Mouse (Mus musculus) midbrain, postnatal 0 days (tissue): ENCODE results near the gene Noct. TPM values are rescaled to one million over a fixed set of nuclear protein-coding genes. Genes with fewer than 3 reads are reported as not detected.

ENCODE experiments used
- ATAC-seq: fragments of 200-750 bp; cut with Nextera tagmentation; 2 replicates; pipeline ENCODE4 v1.8.0; 2017; ENCODE audit warnings: moderate number of reproducible peaks, mild to moderate bottlenecking, moderate TSS enrichment, moderate library complexity; ENCODE audit not compliant: low FRiP score
- DNase-seq: peaks from one replicate; pipeline ENCODE4 v3.0.0-alpha.2; 2015; ENCODE audit warnings: low spot score
- H3K27ac ChIP-seq: fragments of 300-500 bp; sonication (generic); 2 replicates; pipeline ENCODE4 v1.5.1; 2014; ENCODE audit warnings: low read depth, mild to moderate bottlenecking, low read length, mixed read lengths
- H3K27me3 ChIP-seq: fragments of 300-500 bp; sonication (generic); 2 replicates; pipeline ENCODE4 v1.6.1; 2014; ENCODE audit warnings: low read length, control low read depth, mixed read lengths; ENCODE audit not compliant: insufficient read depth
- H3K36me3 ChIP-seq: fragments of 300-500 bp; sonication (generic); 2 replicates; pipeline ENCODE4 v1.6.1; 2014; ENCODE audit warnings: low read length, control low read depth, mixed read lengths; ENCODE audit not compliant: insufficient read depth
- H3K4me1 ChIP-seq: fragments of 300-500 bp; sonication (generic); 2 replicates; pipeline ENCODE4 v1.6.1; 2014; ENCODE audit warnings: mild to moderate bottlenecking, control low read depth, antibody characterized with exemption, low read length, mixed read lengths; ENCODE audit not compliant: insufficient read depth
- H3K4me2 ChIP-seq: fragments of 300-500 bp; sonication (generic); 2 replicates; pipeline ENCODE4 v1.6.1; 2014; ENCODE audit warnings: low read depth, mild to moderate bottlenecking, low read length, mixed read lengths; ENCODE audit not compliant: poor library complexity, severe bottlenecking
- H3K4me3 ChIP-seq: fragments of 300-500 bp; sonication (generic); 2 replicates; pipeline ENCODE4 v1.5.1; 2014; ENCODE audit warnings: low read depth, mild to moderate bottlenecking, low read length, moderate library complexity
- H3K9ac ChIP-seq: fragments of 300-500 bp; sonication (generic); replicated peaks from 2 replicates; pipeline ENCODE4 v1.6.1; 2014; ENCODE audit warnings: mild to moderate bottlenecking, low read length, moderate library complexity, mixed read lengths; ENCODE audit not compliant: poor library complexity, severe bottlenecking
- H3K9me3 ChIP-seq: fragments of 300-500 bp; sonication (generic); 2 replicates; pipeline ENCODE4 v1.6.1; 2016; ENCODE audit warnings: low read length, control low read depth
- CTCF ChIP-seq: IDR thresholded peaks from 2 replicates; pipeline ENCODE4 v1.5.1; 2016; ENCODE audit warnings: antibody characterized with exemption, mild to moderate bottlenecking
- WGBS: fragments of 180-500 bp; shearing (Covaris S2); extraction: QIAGEN DNeasy Blood & Tissue Kit; methylation state at CpG from one replicate; pipeline ENCODE4 v1.1.7; 2014; 5-methylcytosine and 5-hydroxymethylcytosine counted together
- polyA plus RNA-seq: library from polyadenylated mRNA; unstranded; fragments of >200 nt; fragmentation: Nextera tagmentation; extraction: Ambion mirVana; gene quantifications from 2 replicates; pipeline ENCODE4 v1.2.1, GENCODE M21; 2015
- total RNA-seq: library from RNA; depleted of rRNA; stranded (reverse); fragments of >200 nt; gene quantifications from 2 replicates; pipeline ENCODE4 v1.2.3, GENCODE M21; 2014

Gene Noct
- total and polyA plus RNA-seq, 2 experiments from 2014 or later, result 36.7 to 50.0 TPM

GRCm38 (mm10) chr3:51202491-51202987, 21.7 kb upstream of the Noct start:
- no peak for ATAC-seq
- 87% methylated on average over 8 of the region's 8 CpGs for WGBS

GRCm38 (mm10) chr3:51203906-51204305, 20.3 kb upstream of the Noct start:
- Histone ChIP-seq H3K4me1 (no peaks in the 10 kb centered on the region), H3K4me2 (no peak overlapping the region), H3K9me3 (no peaks in the 10 kb centered on the region), H3K36me3 (no peaks in the 10 kb centered on the region), H3K27ac (no peak overlapping the region), H3K9ac (no peak overlapping the region), H3K27me3 (no peaks in the 10 kb centered on the region), H3K4me3 (no peak overlapping the region)
- TF ChIP-seq CTCF, result no peak
- no peak for DNase-seq
- no peak for ATAC-seq
- WGBS, result 91% methylated on average over 6 of the region's 6 CpGs

More at GRCm38 (mm10) chr3:51202491-51202987, 21.7 kb upstream of the Noct start:
- Histone ChIP-seq H3K4me3 (no peak overlapping the region), H3K27me3 (no peaks in the 10 kb centered on the region), H3K36me3 (no peaks in the 10 kb centered on the region), H3K27ac (no peak overlapping the region), H3K4me1 (no peaks in the 10 kb centered on the region), H3K9ac (no peak overlapping the region), H3K9me3 (no peaks in the 10 kb centered on the region), H3K4me2 (no peak overlapping the region)
- TF ChIP-seq CTCF, result no peak
- DNase-seq, result no peak

DNA sequence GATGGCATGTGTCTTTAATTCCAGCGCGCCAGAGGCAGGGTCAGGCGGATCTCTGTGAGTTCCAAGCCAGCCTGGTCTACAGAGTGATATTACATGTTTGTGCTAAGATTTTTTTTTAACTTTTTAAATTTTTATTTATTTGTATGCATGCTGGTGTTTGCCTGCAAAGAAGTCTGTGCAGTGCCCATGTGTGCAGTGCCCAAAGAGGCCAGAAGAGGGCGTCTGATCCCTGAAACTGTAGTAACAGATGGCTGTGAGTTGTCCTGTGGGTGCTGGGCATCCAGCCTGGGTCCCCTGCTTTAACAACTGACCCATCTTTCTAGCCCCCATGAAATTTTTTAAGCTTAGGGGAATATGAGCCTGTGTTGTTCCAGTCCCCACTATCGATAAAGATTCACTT, 19.8 kb upstream of the Noct start:
- ATAC-seq, result no peak
- peak; percentile 18 for TF ChIP-seq CTCF
- H3K36me3 ChIP-seq, result no peaks in the 10 kb centered on the region
- H3K27me3 ChIP-seq, result no peaks in the 10 kb centered on the region
- H3K4me1 ChIP-seq, result no peaks in the 10 kb centered on the region
- no peaks in the 10 kb centered on the region for H3K9me3 ChIP-seq
- no peak overlapping the region for H3K9ac ChIP-seq
- H3K27ac ChIP-seq, result no peak overlapping the region
- DNase-seq, result no peak
- H3K4me2 ChIP-seq, result no peak overlapping the region
- WGBS, result 93% methylated on average over 5 of the region's 5 CpGs
- H3K4me3 ChIP-seq, result no peak overlapping the region

- WGBS, result 93% methylated on average over 14 of the region's 14 CpGs
- H3K9me3 ChIP-seq, result no peaks in the 10 kb centered on the region
- H3K4me3 ChIP-seq, result no peak overlapping the region
- TF ChIP-seq CTCF, result no peak
- no peaks in the 10 kb centered on the region for H3K4me1 ChIP-seq
- H3K9ac ChIP-seq, result no peak overlapping the region
- DNase-seq, result no peak
- no peak overlapping the region for H3K27ac ChIP-seq
- no peak overlapping the region for H3K4me2 ChIP-seq
- no peak for ATAC-seq
- no peaks in the 10 kb centered on the region for H3K27me3 ChIP-seq
- H3K36me3 ChIP-seq, result no peaks in the 10 kb centered on the region
These were observed 19.4 kb upstream of the Noct start for GRCm38 (mm10) chr3:51204897-51205296.

DNA sequence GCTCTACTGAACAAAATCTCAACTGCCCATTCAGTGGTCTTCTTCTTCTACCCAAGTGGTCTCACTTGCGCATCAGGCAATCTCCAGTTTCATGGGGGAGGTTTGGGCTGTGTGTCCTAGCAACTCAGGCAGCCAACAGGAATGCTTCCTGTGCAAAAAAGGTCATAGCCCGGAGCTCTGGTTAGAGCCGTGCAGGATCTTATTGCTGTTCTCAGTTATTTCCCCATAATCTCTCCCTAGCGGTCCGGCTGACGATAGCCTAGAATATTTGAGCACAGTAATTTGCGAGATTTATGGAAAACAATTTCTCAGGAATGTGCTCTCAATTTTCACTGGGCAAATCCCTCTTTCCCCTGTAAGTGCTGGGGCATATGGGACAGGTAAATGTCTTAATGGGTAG, 17.7 kb upstream of the Noct start:
- H3K27ac ChIP-seq, result no peak overlapping the region
- H3K4me3 ChIP-seq, result no peak overlapping the region
- H3K36me3 ChIP-seq, result no peaks in the 10 kb centered on the region
- TF ChIP-seq CTCF, result no peak
- H3K4me2 ChIP-seq, result no peak overlapping the region
- H3K9ac ChIP-seq, result no peak overlapping the region
- no peaks in the 10 kb centered on the region for H3K9me3 ChIP-seq
- ATAC-seq, result no peak
- no peaks in the 10 kb centered on the region for H3K27me3 ChIP-seq
- H3K4me1 ChIP-seq, result no peaks in the 10 kb centered on the region
- WGBS, result 72% methylated on average over 7 of the region's 7 CpGs
- DNase-seq, result no peak

DNA sequence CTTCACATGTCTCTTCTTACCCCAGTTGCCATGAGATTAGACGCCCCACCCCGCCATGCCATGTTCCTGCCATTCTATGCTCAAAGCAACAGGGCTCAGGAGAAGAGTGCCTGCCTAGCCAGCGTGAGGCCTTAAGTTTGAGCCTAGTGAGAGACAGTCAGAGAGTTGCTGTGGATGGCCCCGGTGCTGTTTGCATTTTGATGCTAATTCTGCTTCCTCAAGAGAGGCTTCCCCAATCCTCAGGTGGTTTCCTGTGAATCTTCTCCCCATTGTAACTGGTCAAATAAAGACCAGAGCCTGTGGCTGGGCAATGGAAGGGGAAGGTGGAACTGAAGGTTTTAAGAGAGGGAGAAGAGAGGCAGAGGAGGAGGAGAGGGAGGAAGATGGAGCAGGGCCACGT, 15.6 kb upstream of the Noct start:
- WGBS, result 56% methylated on average over 5 of the region's 5 CpGs
- H3K9me3 ChIP-seq, result no peaks in the 10 kb centered on the region
- H3K4me3 ChIP-seq, result no peak overlapping the region
- H3K4me1 ChIP-seq, result no peaks in the 10 kb centered on the region
- no peak overlapping the region for H3K27ac ChIP-seq
- DNase-seq (no peak), ATAC-seq (no peak)
- H3K9ac ChIP-seq, result no peak overlapping the region
- no peak overlapping the region for H3K4me2 ChIP-seq
- no peaks in the 10 kb centered on the region for H3K27me3 ChIP-seq
- no peaks in the 10 kb centered on the region for H3K36me3 ChIP-seq
- no peak for TF ChIP-seq CTCF
